Mouse (Mus musculus): ENCODE results near the gene Cars2. TPM values are rescaled to one million over a fixed set of nuclear protein-coding genes. Genes with fewer than 3 reads are reported as not detected.

The Cars2 gene
- 19.1 TPM for polyA plus RNA-seq (2014; fragmentation: Illumina TruSeq; extraction: RNeasy Lipid Tissue Mini Kit (QIAGEN cat#74804); ENCODE audit: insufficient read depth, low read depth, low replicate concordance)

DNA sequence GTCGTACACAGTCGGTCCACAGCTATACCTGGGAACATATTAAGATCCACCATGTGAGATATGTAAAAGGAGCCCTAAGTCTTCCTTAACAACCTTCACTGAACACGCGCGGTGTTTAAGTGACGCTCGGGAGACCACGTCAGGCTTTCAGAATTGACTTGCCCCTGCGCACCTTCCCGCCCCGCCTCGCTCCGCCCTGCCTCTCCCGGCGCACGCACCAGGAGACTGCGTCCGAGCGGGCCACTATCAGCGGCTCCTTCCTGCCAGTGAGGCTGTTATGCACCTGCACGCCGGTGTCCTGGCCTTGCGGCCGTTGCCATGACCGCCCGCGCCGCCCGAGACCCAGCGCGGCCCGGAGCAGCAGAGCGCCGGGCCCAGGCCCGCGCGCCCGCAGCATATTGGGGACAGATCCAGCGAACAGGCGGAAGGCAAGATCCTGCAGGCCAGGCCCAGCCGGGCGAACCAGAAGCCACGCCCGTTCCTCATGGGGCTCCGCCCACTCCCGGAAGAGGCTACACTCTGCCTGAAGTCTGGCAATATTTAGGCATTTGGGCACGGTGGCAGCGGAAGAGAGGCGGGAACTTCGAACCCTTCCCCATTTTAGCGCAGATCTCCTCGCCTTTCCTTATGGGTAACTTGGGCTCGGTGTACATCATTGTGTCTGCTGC, at the start of gene Cars2:
Gene Cars2, minus strand, starts transcription at position 503 of the 668 bp plus-strand sequence.

DNA sequence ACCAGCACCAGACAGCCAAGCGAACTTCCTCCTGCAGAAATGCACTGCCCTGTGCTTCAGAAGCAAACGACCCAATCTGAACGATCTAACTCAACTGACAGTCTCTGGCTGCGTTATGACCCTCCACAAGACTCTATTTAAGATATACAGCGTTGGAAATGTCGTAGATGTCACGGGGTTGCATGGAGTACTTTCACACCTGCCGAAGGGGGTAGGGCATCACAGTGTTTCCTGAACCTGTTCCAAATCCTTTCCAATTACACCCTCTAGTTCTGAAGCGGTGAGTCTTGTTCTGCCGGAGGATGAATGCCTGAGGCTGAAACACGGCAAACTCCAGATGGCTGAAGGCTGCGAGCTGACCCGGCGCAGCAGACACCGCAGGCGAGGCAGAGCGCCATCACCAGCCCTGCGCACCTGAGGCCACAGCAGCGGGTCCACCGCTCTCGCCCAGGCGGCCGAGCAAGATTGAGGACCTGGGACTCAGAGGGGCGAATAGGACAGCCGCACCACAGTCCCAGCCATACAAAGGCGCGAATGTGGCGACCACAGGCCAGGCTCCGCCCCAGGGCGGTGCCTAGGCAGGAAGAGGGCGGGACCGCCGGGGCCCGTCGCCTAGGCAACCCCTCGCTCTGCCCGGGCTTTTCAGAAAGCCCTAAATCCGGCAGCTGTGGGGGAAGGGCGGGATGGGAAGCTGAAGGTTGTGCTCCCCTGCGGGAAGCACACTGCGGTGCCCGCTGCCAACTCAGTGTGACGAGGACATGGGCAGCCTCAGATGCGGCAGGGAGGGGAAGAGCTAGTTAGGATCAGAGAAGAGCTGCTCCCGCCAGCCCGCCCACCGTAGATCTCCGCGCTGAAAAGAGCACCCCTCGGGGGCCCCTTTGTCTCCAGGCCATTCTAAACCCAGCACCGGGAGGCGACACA, 4.5 kb upstream of the Cars2 start, which contains the start of gene Ing1:
Gene Ing1, plus strand, starts transcription at position 773 of the 921 bp plus-strand sequence.

DNA sequence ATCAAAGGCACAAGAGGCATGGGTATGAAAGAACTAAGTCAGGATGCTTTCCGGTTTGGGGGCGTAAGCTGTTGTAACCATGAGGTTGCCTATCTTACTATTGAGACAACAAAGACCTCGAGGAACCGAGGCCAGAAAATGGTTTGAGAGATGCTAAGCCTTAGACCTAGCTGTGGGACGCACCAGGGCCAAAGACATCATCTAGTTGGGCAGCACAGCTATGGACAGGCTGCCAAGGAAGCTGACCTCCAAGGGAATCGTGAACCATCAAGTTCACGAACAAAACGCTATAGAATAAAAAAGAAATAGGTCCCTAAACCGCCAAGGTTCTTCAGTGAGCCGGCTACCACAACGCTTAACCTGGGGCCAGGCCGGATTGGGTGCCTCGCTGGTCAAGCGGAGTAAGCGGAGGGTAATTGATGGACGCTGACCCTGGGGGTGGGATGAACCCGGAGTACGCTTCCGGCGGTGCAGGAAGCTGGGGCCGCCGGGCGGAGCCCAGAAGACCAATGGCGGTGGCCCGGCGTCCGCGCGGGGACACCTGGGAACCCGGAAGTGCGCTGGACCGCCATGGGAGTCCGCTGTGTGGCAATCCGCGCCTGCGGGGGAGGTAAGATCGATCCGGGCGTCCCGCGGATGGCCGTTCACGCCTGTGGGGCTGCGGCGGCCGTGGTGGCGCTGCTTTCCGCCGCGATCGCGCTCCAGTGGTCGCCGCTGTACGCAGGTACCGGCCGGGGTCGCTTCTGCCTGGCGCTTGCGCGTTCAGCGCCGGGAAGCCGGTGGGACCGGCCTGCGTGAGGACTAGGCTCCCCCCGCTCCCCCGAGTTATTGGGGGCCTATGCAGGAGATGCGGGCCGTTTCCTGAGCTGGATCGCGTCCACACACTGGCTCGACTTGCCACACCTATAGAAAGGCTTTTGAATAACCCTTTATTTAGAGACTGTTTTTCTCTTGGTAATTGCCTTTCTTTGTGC, 53.3 kb downstream of the Cars2 start, which contains the start of gene Naxd:
Gene Naxd, plus strand, starts transcription at position 490 of the 974 bp plus-strand sequence.

DNA sequence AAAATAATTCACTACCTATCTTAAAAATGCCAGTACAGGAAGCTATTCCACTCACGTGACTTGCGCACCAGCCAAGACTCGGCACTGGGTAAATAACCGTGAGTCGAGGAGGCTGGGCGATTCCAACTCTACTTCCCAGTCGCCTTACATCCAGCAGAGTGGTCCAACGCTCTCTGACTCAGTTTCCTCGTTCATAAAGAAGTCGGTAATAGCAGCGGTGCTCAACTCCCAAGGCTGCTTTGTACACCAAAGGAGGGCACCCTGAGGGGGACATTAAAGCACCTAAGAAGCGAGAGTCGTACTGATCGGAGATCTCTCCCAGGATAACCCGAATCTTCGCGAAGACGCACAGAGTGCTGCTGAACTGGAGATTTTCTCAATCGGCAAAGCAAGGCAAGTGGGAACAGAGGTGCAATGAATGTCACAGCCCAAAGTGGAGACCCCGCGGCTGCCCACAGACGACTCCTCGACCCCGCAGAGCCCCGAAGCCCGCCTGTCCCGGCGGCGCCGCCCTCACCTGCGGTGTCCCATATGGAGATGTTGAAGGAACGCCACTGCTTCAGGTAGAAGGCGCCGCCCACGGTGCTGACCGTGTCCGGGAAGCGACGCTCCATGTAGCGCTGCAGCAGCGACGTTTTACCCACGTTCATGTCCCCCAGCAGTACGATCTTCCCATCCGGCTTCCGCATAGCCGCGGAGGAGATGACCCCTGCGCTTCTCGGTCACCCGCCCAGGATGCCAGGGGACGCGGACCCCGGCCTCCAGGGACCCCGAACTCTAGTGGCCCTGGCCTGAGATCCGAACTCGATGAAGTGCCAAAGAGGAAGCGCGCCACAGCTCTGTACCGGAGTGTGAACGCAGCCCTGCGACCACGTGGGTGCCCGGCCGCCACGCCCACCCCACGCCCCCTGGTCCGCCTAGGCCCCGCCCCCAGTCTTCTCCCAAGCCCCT, 72.5 kb downstream of the Cars2 start, which contains the start of gene Rab20:
Gene Rab20, minus strand, starts transcription at position 900 of the 951 bp plus-strand sequence.

Other genes with a start within 250 kb of the Cars2 start
- gene Col4a2, start 238.0 kb downstream of the Cars2 start, polyA plus RNA-seq (2014; fragmentation: Illumina TruSeq; extraction: RNeasy Lipid Tissue Mini Kit (QIAGEN cat#74804); ENCODE audit: insufficient read depth, low read depth, low replicate concordance) = 67.9 TPM
- 100 TPM for gene Col4a1, start 238.0 kb downstream of the Cars2 start, polyA plus RNA-seq (2014; fragmentation: Illumina TruSeq; extraction: RNeasy Lipid Tissue Mini Kit (QIAGEN cat#74804); ENCODE audit: insufficient read depth, low read depth, low replicate concordance)
- gene Rab20, start 72.1 kb downstream of the Cars2 start, polyA plus RNA-seq (2014; fragmentation: Illumina TruSeq; extraction: RNeasy Lipid Tissue Mini Kit (QIAGEN cat#74804); ENCODE audit: insufficient read depth, low read depth, low replicate concordance) = 11.5 TPM
- 114 TPM for gene Naxd, start 53.3 kb downstream of the Cars2 start, polyA plus RNA-seq (2014; fragmentation: Illumina TruSeq; extraction: RNeasy Lipid Tissue Mini Kit (QIAGEN cat#74804); ENCODE audit: insufficient read depth, low read depth, low replicate concordance)
- 32.1 TPM for gene Ing1, start 4.8 kb upstream of the Cars2 start, polyA plus RNA-seq (2014; fragmentation: Illumina TruSeq; extraction: RNeasy Lipid Tissue Mini Kit (QIAGEN cat#74804); ENCODE audit: insufficient read depth, low read depth, low replicate concordance)
- 19.7 TPM for gene Ankrd10, start 85.0 kb upstream of the Cars2 start, polyA plus RNA-seq (2014; fragmentation: Illumina TruSeq; extraction: RNeasy Lipid Tissue Mini Kit (QIAGEN cat#74804); ENCODE audit: insufficient read depth, low read depth, low replicate concordance)
- gene 1700016D06Rik, start 150.3 kb upstream of the Cars2 start, polyA plus RNA-seq (2014; fragmentation: Illumina TruSeq; extraction: RNeasy Lipid Tissue Mini Kit (QIAGEN cat#74804); ENCODE audit: insufficient read depth, low read depth, low replicate concordance) = not detected
- gene Arhgef7, start 176.9 kb upstream of the Cars2 start, polyA plus RNA-seq (2014; fragmentation: Illumina TruSeq; extraction: RNeasy Lipid Tissue Mini Kit (QIAGEN cat#74804); ENCODE audit: insufficient read depth, low read depth, low replicate concordance) = 24.7 TPM